Mouse (Mus musculus) cerebellum, adult 11 months (tissue): ENCODE measurements around the gene Uap1.

ENCODE experiments used
- DNase-seq: peaks from one replicate; pipeline ENCODE4 v3.0.0; 2022

Uap1 gene

DNA sequence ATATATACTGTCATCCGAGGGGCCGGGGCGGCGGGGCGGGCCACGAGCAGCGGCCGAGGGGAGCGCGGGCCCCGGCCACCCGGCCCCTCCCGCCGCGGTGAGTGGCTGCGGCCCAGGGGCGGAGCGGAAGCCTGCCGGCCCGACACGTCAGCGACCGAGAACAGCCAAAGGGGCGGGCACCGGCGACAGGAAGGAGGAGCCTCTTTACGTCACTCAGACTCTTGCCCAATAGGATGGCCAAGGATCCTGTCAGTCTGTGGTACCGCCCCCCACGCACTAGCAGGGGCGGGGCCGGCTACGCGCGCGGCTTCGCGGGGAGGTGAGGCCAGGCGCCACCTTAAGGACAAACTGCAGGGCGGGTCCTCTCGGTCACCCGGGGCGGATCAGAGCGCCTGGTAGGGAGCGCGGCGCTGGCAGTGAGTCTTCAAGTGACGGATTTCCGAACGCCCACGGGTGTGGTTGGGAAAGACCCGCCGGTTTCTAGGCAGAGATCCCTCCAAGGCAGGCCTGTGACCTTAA is at the start of gene Uap1:
TSS of gene Uap1 (minus strand) at position 144 of the 519 bp plus-strand sequence.
- peak; percentile 98 for DNase-seq

DNA sequence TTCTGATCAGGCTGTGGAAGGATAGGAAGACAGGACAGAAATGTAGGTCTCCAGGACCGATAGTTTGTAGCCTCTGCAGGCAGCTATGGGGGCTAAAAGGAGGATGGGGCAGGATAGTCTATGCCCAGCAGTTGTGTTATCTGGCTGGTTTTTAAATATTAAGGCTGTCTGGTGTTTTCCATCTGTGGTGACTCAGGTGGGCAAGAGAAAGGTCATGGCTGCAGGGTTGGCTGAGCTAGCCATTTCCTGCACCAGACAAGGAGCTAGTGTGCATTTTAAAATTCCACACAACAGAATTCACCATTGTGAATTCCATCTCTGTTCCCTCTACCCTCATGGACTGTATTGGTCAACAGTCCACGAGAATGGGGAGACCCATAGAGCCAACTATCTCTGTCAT is 48.5 kb upstream of the Uap1 start:
- DNase-seq, result no peak

DNA sequence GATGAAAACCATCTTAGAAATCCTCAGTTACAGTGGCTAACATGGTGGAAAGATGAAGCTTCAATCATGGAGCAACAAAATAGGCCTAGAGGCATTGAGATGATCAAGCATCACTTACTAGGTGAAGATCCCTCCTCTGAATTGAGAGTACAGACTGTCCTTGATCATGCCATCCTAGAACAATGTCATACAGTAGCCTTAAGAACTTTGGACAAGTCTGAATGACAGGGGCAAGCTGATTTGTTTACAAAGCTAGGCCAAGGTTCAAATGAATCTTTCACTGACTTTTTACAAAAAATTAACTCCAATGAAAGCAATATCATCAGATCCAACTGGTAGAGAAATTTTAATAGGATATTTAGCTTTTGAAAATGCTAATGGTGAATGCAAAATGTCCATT is 45.6 kb upstream of the Uap1 start:
- DNase-seq, result no peak

DNA sequence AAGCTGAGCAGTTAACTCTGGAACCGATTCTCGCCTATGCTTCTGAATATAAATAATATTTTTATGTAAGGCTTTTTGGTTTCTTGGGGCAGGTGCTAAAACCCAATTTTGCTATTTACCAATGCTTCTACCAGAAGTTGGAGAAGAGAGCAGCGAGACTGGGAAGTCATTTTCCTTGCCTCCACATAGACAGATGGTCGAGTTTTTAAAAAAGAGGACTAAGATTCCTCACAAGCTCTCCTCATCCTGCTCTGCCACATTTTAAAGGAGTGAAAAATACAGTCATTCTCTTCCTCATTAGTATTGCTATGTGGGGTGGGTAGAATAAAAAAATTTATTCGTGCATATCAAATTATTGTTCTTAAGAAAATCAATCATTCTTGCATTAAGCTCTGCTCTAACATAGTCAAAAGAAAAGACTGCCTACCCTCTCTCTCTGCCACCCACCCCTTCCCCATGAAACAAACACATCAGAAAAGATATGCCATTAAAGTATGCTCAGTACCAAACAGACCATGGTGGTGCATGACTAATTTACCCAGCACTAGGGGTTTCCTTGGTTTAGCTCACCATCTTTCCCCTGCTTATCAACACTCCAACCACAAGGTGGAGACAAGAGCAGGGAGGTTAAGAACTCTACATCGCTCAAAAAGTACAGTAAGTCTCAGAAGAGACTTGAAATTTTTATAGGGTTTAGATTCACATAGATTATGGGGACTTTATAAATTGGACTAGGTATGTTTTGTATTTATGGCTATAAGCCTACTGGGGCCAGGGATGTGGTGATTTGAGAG is 43.5 kb upstream of the Uap1 start:
- no peak for DNase-seq

DNA sequence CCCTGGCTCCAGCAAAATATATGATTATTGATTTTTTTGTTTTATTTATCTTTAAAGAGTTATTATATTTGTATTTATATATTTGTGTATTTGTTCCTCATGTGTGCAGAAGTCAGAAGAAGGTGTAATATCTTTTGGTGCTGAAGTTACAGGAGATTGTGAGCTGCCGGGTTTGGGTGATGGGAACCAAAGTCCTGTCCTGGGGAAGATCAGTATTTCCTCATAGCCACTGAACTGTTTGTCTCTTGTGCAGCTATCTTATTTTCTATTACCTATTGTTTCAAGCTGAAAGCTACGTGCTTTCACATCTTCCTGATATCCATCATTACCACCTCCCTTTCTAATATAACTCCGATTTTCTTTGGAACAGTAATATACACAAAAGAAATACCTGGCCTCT is 40.8 kb upstream of the Uap1 start:
- DNase-seq, result no peak

DNA sequence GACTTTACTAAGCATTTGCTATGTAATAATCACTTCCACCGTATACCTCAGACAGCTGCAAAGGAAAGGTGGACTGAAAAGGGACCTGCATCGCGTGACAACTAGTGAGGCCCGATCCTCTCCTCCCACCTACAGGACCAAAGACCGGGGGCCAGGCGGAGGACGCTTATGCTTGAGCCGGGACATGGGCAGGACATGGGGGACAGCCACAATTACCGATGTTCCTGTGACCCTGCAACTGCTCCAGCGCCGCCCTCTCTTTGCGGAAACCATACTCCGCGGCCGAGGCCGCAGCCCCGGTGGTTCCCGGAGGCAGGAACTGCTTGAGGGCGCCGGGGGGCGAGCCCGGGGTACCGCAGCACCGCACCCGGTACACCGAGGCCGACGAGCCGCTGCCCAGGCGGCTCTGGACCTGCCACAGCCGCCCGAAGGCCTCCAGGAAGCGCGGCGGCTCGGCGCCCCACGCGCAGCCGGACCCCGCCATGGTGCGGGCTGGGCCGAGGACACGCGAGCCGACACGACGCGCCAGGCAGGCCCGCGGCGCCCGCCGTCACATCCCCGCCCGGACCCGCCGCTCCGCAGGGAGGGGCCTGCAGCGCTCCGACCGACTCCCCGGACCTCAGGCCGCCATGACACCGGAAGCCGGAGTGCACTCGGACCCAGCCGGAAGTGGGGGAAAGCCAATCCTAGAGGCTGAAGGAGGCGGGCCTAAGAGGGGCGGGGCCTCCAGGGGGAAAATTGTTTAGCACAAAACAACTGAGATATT is 40.2 kb upstream of the Uap1 start, which contains the start of gene Uhmk1:
TSS of gene Uhmk1 (minus strand) at position 641 of the 766 bp plus-strand sequence.
- peak; percentile 86 for DNase-seq

DNA sequence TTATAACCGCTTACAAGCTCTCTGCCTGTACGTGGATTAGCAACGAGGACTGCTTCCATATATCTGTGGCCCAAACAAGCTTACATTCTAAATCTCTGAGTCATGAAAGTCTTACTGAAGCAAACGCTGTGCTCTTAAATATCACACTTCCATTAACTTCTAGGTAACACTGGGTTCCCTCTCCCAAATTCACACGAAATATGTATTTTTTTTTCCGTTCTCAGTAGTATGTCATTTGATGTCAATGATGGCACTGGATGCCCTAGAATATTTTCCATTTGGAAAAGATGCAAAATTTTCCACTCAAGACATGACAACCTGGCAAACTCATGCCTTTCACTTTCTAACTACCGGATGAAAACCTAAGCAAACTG is 39.6 kb upstream of the Uap1 start:
- DNase-seq, result no peak

DNA sequence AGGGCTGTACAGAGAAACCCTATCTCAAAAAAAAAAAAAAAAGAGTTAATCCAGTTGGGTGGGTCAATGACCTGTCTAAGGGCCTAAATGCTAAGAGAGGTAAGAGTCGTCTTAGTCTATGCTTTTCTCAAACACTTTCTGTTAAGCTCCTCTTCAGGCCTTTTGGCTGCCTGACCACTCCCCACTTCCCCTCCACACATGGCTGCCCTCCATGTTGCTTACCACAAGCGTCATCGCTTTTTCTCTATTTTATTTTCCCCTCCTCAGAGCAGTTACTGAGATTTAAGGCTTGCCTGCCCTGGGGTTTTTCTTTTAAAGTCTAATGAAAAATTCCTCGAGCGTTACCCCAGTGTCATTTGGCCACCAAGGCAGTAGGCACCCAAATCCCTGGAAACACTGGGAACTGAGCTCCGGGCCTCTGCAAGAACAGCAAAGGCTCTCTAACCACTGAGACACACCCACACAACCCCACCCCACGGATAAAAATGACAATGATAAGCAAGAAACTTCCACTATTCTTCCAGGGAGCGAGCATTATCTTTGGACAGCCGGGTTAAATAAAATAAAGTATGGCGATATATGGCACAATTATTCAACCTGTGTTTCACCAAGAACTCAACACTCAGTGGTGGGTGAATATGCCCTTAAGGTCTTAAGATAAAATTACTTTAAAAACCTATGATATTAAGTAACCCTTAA is 38.6 kb upstream of the Uap1 start:
- DNase-seq, result no peak

DNA sequence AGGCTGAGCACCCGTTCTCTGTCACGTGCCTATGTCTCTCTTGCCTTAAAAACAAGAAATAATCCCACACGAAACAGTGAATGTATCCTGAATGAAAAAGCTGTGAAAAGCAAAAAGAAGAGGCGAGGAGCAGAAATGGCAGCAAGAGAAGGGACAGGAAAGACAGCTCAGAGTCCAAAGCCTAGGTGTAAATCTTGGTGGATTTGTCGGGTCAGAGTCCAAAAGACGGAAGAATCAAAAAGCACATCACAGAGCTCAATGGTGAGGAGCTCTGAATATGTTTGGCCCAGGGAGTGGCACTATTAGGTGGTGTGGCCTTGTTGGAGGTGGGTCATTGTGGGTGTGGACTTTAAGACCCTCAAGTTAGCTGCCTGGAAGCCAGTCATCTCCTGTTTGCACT is 31.6 kb upstream of the Uap1 start:
- DNase-seq, result no peak

DNA sequence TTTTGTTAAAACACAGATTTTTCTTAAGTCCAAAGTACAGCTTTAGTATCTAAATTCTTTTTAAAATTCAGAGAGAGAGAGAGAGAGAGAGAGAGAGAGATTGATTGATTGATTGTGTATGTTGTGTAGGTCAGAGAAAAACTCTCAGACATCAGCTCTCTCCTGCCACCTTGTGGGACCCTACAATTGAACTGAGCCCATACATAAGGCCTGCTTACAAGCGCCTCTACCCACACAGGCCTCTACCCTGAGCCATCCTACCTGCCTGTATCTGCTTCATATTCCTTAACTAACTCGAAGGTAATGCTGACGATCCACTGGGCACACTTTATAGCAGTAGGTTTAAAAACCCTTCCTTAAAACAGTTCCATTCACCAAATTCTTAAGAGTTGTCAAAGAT is 25.6 kb upstream of the Uap1 start:
- no peak for DNase-seq

DNA sequence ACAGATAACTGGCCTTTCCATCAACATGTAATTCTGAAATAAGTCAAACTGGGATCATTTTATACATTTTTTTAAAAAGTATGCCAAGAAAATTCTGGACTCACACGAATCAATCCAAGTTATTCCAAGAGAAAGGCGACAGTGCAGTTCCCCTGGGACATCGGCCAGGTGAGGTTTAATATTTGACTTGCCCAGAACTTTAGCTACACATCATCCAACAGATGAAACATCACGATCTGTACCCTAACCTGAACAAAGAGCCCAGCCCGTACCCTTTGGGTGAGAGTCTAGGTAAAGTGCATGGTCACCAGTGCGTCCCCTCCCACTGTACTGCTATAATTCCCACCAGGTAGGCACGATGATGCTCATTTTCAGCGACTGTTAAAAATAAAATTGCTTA is 21.5 kb upstream of the Uap1 start:
- no peak for DNase-seq

DNA sequence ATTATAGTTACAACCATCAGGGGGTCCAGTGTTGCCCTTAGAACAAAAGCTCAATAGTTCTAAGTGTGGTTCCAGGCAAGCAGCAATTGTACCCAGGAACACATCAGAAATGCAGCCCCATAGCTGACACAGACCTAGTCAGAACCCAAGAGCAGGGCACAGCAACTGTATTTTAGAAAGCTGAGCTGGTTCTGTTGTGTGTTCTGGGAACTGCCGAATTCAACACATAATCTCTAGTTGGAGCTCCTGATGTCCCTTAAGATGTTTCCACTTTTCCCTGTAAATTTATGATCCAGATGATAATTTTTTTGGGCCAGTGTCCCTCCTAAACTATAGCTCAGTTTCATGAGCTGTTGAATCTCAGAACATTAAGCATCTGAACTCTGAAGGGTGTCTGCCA is 17.2 kb upstream of the Uap1 start:
- DNase-seq, result no peak

DNA sequence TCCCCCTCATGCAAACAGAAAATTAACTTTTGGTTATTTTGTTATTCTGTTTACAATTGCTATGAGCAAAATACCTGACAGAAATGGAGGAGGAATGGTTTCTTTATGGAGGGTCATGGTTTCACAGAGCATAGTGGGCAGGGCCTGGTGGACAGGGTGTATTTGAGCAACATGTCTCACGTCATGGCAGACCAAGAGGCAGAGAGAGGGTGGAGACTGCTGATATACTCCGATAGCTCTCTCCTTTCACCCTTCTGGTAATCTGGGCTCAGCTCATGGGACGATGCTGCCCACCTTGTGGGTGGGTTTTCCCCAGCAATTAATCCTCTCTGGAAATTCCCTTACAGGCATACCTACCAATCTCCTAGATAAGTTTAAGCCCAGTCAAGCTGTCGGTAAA is 15.5 kb upstream of the Uap1 start:
- no peak for DNase-seq

DNA sequence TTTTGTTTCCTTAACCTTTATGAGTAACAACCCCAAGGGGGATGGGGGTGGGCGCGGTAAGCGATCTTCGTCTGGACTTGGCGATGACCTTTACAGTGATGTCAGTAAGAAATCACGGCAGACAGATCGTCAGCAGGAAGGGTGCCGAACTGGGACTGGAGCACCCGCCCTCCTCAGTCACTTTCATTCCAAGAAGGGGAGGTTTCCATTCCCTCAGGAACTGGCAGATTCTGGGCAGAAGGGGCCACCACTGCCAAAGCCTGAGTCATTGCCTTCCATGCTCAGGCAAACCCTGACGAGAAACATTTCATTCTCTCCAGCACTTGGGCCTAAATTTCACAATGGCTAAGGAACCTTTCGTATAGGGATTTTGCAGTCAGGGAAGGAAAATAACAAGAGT is 13.8 kb upstream of the Uap1 start:
- no peak for DNase-seq

DNA sequence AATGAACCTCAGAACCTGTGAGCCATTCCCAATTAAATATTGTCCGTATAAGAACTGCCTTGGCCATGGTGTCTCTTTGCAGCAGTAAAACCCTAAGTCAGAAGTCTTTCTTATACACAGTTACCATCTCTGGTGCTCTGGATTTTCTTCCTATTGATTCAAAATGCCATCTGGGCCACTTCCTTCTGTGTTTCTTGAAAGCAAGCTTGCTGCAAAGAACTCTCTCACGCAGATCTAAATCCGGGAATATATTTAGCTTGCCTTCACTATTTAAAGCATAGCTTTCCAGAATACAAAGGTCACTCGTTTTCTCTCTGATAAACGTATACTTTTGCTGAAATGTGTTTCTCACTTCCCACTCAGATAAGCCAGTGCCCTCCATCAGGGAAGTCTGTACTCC is 11.8 kb upstream of the Uap1 start:
- DNase-seq, result no peak

DNA sequence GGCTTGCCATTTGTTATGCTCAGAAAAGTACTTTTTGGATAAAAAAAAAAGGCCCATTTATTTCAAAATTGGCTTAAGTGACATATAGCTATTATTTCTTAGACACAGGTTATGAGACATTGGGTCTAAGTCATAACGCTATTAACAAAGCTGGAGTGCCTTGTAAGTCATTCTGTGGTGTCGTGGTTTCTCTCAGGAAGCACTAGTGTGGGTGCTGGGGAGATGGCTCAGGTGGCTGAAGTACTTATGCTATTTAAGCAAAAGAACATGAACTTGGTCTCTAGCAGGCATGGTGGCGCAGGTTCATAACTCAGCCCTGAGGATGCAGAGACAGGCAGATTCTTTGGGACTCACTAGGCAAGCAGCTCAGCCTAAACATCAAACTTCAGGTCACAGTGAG is 10.4 kb upstream of the Uap1 start:
- DNase-seq, result no peak

DNA sequence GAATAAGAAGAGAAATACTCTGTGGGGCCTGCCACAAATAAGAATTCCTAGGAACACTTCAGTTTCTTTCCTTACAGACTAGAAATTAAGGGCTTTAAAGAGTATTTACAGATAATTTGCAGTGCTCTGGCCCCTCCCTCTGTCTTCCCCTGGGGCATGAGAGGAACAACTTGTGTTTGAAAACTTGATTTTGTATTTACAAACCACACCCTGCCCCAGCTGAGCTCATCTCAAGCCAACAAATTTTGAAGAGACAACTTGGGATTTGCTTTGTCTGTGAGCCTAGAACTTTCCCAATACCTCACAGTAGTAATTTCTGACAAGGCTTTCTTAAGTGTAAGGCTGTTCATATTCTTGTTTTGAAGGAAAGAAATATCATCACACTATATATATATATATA is 7.9 kb upstream of the Uap1 start:
- no peak for DNase-seq

DNA sequence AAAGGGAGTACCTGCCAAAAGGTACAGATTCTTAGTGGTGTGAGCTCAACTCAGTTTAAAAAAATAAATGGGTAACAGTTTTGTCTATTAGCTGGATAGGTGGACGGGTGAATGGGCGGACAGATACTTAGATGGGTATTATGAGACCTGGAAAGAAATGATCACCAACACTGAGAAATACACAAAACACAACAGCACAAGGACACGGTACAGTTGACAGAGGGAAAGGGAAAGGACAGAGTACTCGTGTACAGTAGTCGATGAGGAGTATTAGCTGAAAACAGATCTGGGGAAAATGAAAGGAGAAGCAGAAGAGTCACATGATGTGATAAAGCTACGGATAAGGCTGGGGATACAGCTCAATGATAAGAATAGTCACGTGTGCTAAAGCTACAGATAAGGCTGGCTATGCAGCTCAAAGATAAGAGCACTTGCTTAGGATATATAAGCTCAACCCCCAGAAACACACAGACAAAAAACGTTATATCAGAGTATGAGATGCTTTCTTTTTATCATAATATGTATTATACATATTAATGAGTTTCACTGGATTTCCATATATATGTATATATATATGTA is 2.0 kb upstream of the Uap1 start:
- no peak for DNase-seq

DNA sequence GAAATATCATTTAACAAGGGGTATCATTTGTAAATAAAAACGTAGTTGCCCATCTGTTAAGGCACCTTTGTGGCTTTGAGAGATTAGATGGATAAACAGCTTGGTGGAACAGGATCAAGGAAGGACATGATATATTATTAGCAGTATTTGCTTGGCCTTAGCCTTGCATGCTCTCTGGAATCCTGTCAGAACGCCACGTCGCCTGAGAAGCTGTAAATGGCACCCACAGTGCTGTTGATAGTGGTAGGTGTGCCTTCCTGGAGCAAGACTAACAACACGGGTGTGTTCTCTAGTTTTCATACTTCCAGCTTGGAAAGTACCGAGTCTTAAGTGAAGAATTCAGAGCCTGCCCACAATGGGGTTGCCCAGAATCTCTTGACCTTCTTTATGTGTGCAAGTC is 1.1 kb upstream of the Uap1 start:
- no peak for DNase-seq

DNA sequence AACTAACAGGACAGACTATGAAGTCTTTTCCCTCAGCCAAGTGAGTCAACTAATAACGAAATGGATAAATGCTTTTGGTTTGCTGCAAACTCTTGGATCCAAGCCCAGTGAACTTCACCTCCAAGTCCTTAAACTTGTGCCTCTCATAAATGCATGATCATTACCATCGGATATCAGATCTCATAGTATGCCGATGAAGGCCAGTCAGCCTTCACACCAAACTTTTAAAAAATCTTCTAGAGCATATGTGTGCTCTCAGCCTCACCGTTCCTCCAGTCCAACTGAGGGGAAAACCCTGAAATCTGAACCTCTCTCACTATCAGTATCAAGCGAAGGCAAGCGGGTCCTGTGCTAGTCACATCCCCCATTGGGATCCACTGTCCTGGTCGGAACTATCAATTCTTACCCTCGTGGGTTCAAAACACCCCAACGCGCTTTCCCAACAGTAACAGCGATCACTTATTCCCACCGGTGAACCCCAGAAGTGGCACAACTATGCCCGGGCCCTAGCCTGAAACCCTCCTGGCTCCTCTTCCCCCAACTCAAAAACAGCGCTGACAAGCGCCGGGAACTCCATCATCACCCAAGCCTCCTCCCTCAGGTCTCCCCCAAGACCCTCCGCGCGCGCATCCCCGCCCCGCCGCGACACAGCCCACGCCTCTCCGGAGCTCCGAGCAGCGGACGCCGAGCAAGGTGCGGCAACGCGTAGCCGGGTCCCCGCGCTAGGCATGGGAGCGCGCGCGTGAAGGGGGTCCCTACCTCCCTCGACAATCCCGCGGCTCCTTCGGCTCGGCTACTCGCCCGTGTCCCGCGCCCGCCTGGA is 555 bp downstream of the Uap1 start:
- DNase-seq, result no peak

DNA sequence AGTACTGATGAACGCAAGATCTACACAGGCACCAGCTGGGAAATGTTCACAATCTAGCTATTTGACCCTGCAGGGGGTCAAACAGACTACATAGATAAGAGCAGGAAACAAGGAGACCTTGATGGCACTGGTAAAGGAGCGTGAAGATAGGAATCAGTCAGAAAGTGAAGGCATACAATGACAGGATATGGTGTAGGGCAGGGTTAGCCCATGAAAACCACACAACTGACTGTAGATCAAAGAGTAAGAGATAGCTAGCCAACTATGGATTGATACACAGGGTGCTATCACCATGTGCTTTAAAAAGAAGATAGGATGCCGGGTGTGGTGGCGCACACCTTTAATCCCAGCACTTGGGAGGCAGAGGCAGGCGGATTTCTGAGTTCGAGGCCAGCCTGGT is 7.0 kb downstream of the Uap1 start:
- DNase-seq, result no peak

DNA sequence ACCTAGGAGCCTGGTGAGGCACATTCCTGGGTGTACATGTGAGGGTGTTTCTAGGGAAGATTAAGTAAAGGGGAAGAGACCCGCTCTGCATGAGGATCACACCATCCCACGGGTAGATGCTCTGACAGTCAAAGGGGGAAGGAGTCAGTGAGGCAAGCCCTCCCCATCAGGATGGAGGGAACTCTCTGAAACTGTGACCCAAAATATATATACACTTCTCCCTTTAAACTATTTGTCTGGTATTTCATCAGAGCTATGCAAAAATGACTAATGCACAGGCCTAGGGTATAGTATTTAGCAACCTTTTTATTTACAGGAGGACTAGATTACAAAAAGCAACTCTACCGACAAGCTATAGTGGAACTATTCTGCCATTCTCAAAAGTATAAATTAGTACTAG is 9.8 kb downstream of the Uap1 start:
- no peak for DNase-seq
